Mouse (Mus musculus) activated CD4-positive, CD25-positive, alpha-beta regulatory T cell, adult 4 months (primary cell): Measurements from ENCODE around the gene Oasl1. TPM values are rescaled to one million over a fixed set of nuclear protein-coding genes. Genes with fewer than 3 reads are reported as not detected.

Source experiments
- ATAC-seq: one replicate; pipeline ENCODE4 v1.8.0; 2017
- polyA plus RNA-seq, 2 experiments: library from polyadenylated mRNA; unstranded; fragments of 100-300 nt; shearing (Covaris generic); gene quantifications; one replicate each; pipeline ENCODE4 v1.2.1; 2017

Gene Oasl1
- polyA plus RNA-seq, 2 experiments from 2014 or later: 1.7 to 4.1 TPM

DNA sequence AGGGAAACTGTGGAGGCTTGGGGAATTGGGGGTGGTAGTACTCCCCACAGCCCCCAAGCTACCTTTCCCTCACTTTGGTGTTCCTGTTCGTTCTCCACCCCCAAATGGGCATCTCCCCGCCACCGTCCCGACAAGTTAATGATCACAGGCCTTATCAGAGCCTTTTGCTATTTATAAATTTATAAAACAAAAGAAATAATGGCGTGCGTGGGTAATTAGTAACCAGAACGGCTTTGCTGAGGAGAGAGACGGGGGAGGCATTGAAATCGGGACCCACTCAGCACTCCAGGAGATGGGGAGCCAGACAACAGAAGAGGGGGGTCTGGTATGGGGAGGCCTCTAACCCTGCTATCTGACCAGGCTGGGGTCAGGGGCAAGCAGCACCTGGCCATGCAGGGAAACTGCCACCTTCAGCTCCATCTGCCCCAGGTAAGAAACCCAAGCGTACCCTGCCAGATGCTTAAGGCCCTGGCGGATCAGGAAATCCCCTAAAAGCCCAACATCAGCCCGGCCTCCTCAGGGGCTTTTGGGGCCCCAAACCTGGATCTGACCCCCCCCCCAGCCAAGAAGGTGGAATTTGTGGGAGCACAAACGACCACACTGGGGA is 46.7 kb downstream of the Oasl1 start:
- no peak for ATAC-seq

- ATAC-seq: no peak
Observed at GRCm38 (mm10) chr5:114970824-114971227, 47.8 kb downstream of the Oasl1 start, which contains the start of gene Hnf1a. Gene Hnf1a (minus strand): TSS chr5:114971094.

DNA sequence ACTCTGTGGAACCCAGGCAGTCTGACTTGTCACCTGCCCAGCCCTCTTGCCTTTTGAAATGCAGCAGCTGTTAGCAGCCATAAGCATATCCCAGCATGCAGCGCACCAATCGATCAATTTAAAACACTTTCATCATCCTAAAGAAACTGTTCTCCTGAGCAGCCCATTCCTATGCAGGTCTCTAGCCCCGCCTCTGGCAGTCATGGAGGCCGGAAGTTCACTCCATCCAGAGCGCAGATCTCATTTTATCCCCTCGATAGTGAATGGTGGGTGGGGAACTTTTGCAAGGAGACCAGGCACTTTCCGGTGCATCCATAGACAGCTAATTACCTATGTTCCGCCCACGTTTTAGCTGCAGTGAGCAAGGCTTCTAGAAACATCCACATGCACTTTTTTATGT is 49.2 kb downstream of the Oasl1 start:
- ATAC-seq: no peak

DNA sequence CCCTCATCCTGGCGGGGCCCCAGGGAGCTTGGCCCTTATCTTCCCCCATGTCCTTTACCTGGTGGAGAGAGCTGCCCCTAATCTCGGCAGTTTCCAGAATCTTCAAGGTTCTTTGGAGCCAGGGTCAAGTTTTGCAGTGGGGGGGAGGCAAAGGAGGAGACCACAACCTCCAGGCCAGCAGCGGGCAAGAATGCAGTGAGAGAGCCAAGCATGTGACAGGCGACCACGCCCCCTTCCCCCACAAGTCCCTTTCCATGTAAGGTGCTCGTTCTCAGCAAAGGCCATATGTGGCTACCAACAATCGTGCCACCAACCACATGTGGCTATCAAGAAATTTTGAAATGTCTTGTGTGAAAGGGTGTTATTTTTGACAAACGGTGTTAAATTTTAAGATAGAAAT is 50.1 kb downstream of the Oasl1 start:
- no peak for ATAC-seq

GRCm38 (mm10) chr5:114976935-114977334 is 53.9 kb downstream of the Oasl1 start:
- no peak for ATAC-seq

GRCm38 (mm10) chr5:114978473-114978872 is 55.4 kb downstream of the Oasl1 start:
- no peak for ATAC-seq

- no peak for ATAC-seq
Observed at GRCm38 (mm10) chr5:114978888-114979249, 55.8 kb downstream of the Oasl1 start.

GRCm38 (mm10) chr5:114979250-114980121 is 56.4 kb downstream of the Oasl1 start:
- peak; percentile 43 for ATAC-seq

GRCm38 (mm10) chr5:114980122-114980748 is 57.2 kb downstream of the Oasl1 start:
- no peak for ATAC-seq

GRCm38 (mm10) chr5:114982001-114982400 is 59.0 kb downstream of the Oasl1 start:
- ATAC-seq: no peak

DNA sequence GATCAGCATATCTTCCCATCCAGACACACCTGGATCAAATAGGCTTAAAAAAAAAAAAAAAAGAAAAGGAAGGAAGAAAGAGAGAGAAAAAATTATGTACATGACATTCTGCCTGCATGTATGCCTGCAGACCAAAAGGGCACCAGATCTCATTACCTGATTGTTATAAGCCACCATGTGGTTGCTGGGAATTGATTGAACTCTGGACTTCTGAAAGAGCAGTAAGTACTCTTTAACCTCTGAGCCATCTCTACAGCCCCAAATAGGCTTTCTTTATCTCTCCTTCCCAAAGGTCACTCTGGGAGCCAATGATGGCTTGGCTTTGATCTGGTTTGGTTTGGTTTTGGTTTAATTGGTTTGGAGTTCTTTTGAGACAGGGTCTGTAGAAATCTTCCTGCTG is 62.0 kb downstream of the Oasl1 start:
- no peak for ATAC-seq

Other genes starting within 250 kb of the Oasl1 start
- 100 to 1,000 TPM; 251 to 266 TPM for gene Gltp, start 232.3 kb upstream of the Oasl1 start, polyA plus RNA-seq
- gene Tchp, start 215.5 kb upstream of the Oasl1 start, polyA plus RNA-seq: 10 to 100 TPM in 1 of 2 experiments, 1 to 10 TPM in 1; 4.4 to 15.0 TPM
- gene Ankrd13a, start 148.6 kb upstream of the Oasl1 start, polyA plus RNA-seq: 10 to 100 TPM; 22.2 to 22.8 TPM
- 100 to 1,000 TPM; 126 to 150 TPM for gene Git2, start 147.7 kb upstream of the Oasl1 start, polyA plus RNA-seq
- 10 to 100 TPM; 52.5 to 64.1 TPM for gene 1500011B03Rik, start 99.8 kb upstream of the Oasl1 start, polyA plus RNA-seq
- not detected for gene 4930519G04Rik, start 69.6 kb upstream of the Oasl1 start, polyA plus RNA-seq
- gene Gm9936, start 64.6 kb upstream of the Oasl1 start, polyA plus RNA-seq: not detected
- 10 to 100 TPM in 1 of 2 experiments, 1 to 10 TPM in 1; 6.8 to 14.9 TPM for gene Oasl2, start 26.3 kb upstream of the Oasl1 start, polyA plus RNA-seq
- 10 to 100 TPM; 38.4 to 39.0 TPM for gene 2210016L21Rik, start 18.9 kb downstream of the Oasl1 start, polyA plus RNA-seq
- gene Hnf1a, start 47.9 kb downstream of the Oasl1 start, polyA plus RNA-seq: under 1 TPM in 1 of 2 experiments, not detected in 1; 0.13 TPM
- gene Sppl3, start 87.9 kb downstream of the Oasl1 start, polyA plus RNA-seq: 10 to 100 TPM; 12.2 to 13.3 TPM
- gene Gm10401, start 175.1 kb downstream of the Oasl1 start, polyA plus RNA-seq: 10 to 100 TPM; 11.7 to 19.1 TPM
- 10 to 100 TPM; 14.7 to 24.1 TPM for gene Acads, start 196.1 kb downstream of the Oasl1 start, polyA plus RNA-seq
- gene Unc119b, start 211.7 kb downstream of the Oasl1 start, polyA plus RNA-seq: 10 to 100 TPM; 18.3 to 19.0 TPM
- 10 to 100 TPM; 26.8 to 37.1 TPM for gene Mlec, start 234.9 kb downstream of the Oasl1 start, polyA plus RNA-seq